Mouse (Mus musculus) limb, embryonic 10.5 days (tissue): ENCODE measurements around the gene Paox. TPM values are rescaled to one million over a fixed set of nuclear protein-coding genes. Genes with fewer than 3 reads are reported as not detected.

Experiments used
- DNase-seq: peaks from one replicate; pipeline ENCODE4 v3.0.0-alpha.2; 2017; ENCODE audit warnings: low spot score
- H3K27ac ChIP-seq: fragments of 300-500 bp; sonication (generic); 2 replicates; pipeline ENCODE4 v1.5.1; 2016; ENCODE audit warnings: mild to moderate bottlenecking
- H3K27me3 ChIP-seq: fragments of 300-500 bp; sonication (generic); 2 replicates; pipeline ENCODE4 v1.6.1; 2016; ENCODE audit warnings: low read depth, mild to moderate bottlenecking; ENCODE audit not compliant: poor library complexity, severe bottlenecking
- H3K36me3 ChIP-seq: fragments of 300-500 bp; sonication (generic); 2 replicates; pipeline ENCODE4 v1.6.1; 2016; ENCODE audit warnings: mild to moderate bottlenecking, moderate library complexity
- H3K4me1 ChIP-seq: fragments of 300-500 bp; sonication (generic); 2 replicates; pipeline ENCODE4 v1.6.1; 2016
- H3K4me3 ChIP-seq: fragments of 300-500 bp; sonication (generic); 2 replicates; pipeline ENCODE4 v1.5.1; 2016; ENCODE audit warnings: mild to moderate bottlenecking, moderate library complexity
- H3K9me3 ChIP-seq: fragments of 300-500 bp; sonication (generic); replicated peaks from 2 replicates; pipeline ENCODE4 v1.6.1; 2016; ENCODE audit warnings: mild to moderate bottlenecking
- WGBS: fragments of 180-500 bp; shearing (Covaris S2); methylation state at CpG from one replicate; pipeline ENCODE4 v1.1.7; 2016; 5-methylcytosine and 5-hydroxymethylcytosine counted together
- polyA plus RNA-seq: library from polyadenylated mRNA; unstranded; fragments of >200 nt; fragmentation: Nextera tagmentation; extraction: Ambion mirVana; gene quantifications from 2 replicates; pipeline ENCODE4 v1.2.1, GENCODE M21; 2016

Gene Paox
- 19.2 and 23.7 TPM in 2 replicates for polyA plus RNA-seq

DNA sequence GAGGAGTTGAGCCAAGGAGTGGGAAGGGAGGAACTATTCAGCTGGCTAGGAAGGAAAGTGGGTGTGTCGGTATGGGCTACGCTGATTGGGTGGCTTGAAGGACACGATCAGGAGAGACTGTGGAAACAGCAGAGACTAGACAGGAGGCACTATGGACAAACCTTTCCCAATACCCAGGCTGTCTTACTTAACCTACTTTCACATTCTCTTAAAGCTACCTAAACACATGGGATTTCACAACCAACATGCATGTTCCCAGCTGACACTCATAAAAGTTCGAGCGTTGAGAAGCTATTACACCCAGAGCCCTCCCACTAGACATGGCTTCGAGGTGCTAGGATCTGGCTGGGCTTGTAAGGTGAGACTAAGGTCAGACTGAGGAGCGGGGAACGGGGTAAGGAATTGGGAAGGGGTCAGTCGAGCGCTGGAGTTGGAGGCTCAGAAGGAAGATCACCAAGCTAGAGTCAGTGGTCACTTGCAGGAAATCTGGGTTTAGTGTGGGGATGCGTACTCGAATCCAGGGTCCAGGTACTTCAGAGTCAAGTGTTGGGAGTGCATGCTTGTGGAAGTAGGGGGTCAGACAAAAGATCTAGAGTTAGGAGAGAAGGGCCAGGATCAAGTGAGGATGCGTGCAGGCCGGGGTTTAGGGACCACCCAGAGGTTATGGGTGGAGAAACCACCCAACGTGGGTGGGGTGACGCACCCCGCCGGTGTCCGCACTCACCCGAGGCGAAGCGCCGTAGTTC is at the start of gene Paox:
Gene Paox (plus strand): TSS at position 217 of the 746 bp plus-strand sequence.
- 3% methylated on average over 23 of the region's 23 CpGs for WGBS
- H3K9me3 ChIP-seq: no peaks in the 10 kb centered on the region
- peak within 1 kb of the TSS; percentile 93 for H3K27ac ChIP-seq
- peaks cover 8% of the 10 kb centered on the region for H3K4me1 ChIP-seq
- peaks cover 23% of the 10 kb centered on the region for H3K36me3 ChIP-seq
- DNase-seq: peak; percentile 59
- H3K4me3 ChIP-seq: peak within 1 kb of the TSS; percentile 79
- no peaks in the 10 kb centered on the region for H3K27me3 ChIP-seq

DNA sequence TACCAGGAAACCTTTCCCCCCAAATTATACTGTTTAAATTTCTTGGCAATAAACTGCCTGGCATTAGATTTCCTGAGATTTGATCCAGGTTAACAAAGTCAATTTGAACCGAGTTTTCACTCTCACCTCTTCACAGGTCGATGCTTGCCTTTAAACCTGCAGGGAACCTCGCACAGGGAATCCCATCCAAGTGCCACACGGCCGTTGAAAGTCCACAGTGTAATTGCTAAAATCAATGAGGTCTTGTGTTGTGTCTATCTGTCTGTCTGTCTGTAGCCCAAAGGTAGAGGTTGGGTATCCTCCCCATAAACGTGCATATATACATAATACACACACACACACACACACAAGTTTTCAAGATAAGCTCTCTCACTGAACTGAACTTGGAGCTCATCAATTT is 48.2 kb upstream of the Paox start:
- peaks cover 11% of the 10 kb centered on the region for H3K4me1 ChIP-seq
- no peak for DNase-seq
- no peak overlapping the region for H3K27ac ChIP-seq
- H3K27me3 ChIP-seq: peaks cover 62% of the 10 kb centered on the region
- 74% methylated on average over 6 of the region's 6 CpGs for WGBS
- H3K9me3 ChIP-seq: no peaks in the 10 kb centered on the region
- H3K4me3 ChIP-seq: no peak overlapping the region
- H3K36me3 ChIP-seq: no peaks in the 10 kb centered on the region

DNA sequence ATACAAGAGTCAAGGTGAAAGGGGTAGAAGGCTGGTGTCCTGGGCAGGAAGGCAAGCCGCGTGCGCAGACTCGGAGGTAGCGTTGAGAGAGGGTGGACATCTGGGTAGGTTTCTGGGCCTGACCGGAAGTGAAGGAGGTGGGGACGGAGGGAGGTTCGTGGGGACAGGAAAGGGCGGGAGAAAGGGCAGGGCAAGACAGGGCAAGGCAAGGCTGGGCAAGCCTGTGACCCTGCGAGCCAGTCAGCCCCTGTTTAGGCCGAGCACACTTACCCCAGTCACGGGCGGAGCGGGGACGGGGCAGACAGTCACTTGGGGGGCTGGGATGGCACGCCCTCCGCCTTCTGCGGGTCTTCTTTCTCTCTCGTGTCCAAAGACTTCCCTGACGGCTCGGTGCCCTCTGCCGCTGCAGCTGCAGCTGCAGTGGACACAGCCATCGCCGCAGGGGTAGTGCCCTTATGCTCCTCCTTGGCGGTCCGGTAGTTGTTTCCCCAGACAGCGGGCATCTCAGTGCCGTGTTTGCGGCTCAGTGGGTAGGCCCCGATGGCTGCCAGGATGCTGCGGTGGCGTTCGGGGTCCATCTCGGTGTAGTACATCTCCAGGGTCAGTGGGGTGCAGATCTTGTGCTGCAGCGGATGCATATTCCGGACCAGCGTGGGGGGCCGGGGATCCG is 45.4 kb upstream of the Paox start:
- Histone ChIP-seq H3K27ac (peak overlapping the region; percentile 75), H3K36me3 (no peaks in the 10 kb centered on the region), H3K27me3 (peaks cover 44% of the 10 kb centered on the region), H3K4me1 (peaks cover 9% of the 10 kb centered on the region), H3K4me3 (peak overlapping the region; percentile 45), H3K9me3 (no peaks in the 10 kb centered on the region)
- DNase-seq: peak; percentile 49
- 34% methylated on average over 39 of the region's 39 CpGs for WGBS

- Histone ChIP-seq H3K36me3 (no peaks in the 10 kb centered on the region), H3K27me3 (peaks cover 51% of the 10 kb centered on the region)
- WGBS: 81% methylated on average over 6 of the region's 6 CpGs
These were observed 37.9 kb upstream of the Paox start for GRCm38 (mm10) chr7:140077698-140078097.

GRCm38 (mm10) chr7:140078711-140079110 is 36.9 kb upstream of the Paox start:
- no peaks in the 10 kb centered on the region for H3K9me3 ChIP-seq
- WGBS: 4% methylated on average over 5 of the region's 5 CpGs
- no peaks in the 10 kb centered on the region for H3K36me3 ChIP-seq
- peak; percentile 78 for DNase-seq
- H3K27me3 ChIP-seq: peaks cover 55% of the 10 kb centered on the region
- H3K4me3 ChIP-seq: no peak overlapping the region
- H3K4me1 ChIP-seq: peaks cover 24% of the 10 kb centered on the region
- H3K27ac ChIP-seq: no peak overlapping the region

More at GRCm38 (mm10) chr7:140077698-140078097, 37.9 kb upstream of the Paox start:
- no peak overlapping the region for H3K4me3 ChIP-seq
- peaks cover 24% of the 10 kb centered on the region for H3K4me1 ChIP-seq
- no peak overlapping the region for H3K27ac ChIP-seq
- DNase-seq: no peak
- no peaks in the 10 kb centered on the region for H3K9me3 ChIP-seq

- Histone ChIP-seq H3K27ac (peak overlapping the region; percentile 62), H3K36me3 (no peaks in the 10 kb centered on the region), H3K27me3 (peaks cover 51% of the 10 kb centered on the region), H3K4me1 (peaks cover 24% of the 10 kb centered on the region), H3K9me3 (no peaks in the 10 kb centered on the region), H3K4me3 (peak overlapping the region; percentile 44)
- WGBS: 6% methylated on average over 24 of the region's 24 CpGs
- DNase-seq: peak; percentile 86
These were observed 35.0 kb upstream of the Paox start for GRCm38 (mm10) chr7:140080503-140081156.

- Histone ChIP-seq H3K9me3 (no peaks in the 10 kb centered on the region), H3K27ac (no peak overlapping the region), H3K36me3 (no peaks in the 10 kb centered on the region), H3K27me3 (peaks cover 47% of the 10 kb centered on the region), H3K4me3 (peak overlapping the region; percentile 44; the same call in 1 of the 2 replicates), H3K4me1 (peaks cover 24% of the 10 kb centered on the region)
- DNase-seq: no peak
- WGBS: 24% methylated on average over 20 of the region's 20 CpGs
These were observed 34.0 kb upstream of the Paox start for GRCm38 (mm10) chr7:140081408-140082241.

GRCm38 (mm10) chr7:140082242-140082678 is 33.3 kb upstream of the Paox start, which contains the start of gene Caly:
Gene Caly (minus strand): TSS chr7:140082548.
- H3K9me3 ChIP-seq: no peaks in the 10 kb centered on the region
- H3K36me3 ChIP-seq: no peaks in the 10 kb centered on the region
- peak; percentile 78 for DNase-seq
- H3K4me3 ChIP-seq: peak within 1 kb of the TSS; percentile 44; the same call in 1 of the 2 replicates
- peaks cover 24% of the 10 kb centered on the region for H3K4me1 ChIP-seq
- WGBS: 8% methylated on average over 18 of the region's 18 CpGs
- peaks cover 47% of the 10 kb centered on the region for H3K27me3 ChIP-seq
- H3K27ac ChIP-seq: no peak within 1 kb of the TSS

- Histone ChIP-seq H3K4me1 (peaks cover 5% of the 10 kb centered on the region; the same call in 1 of the 2 replicates), H3K4me3 (no peak overlapping the region), H3K27ac (no peak overlapping the region), H3K36me3 (no peaks in the 10 kb centered on the region), H3K27me3 (no peaks in the 10 kb centered on the region), H3K9me3 (no peaks in the 10 kb centered on the region)
- WGBS: 82% methylated on average over 10 of the region's 10 CpGs
- DNase-seq: no peak
These were observed 25.0 kb upstream of the Paox start for GRCm38 (mm10) chr7:140090601-140091000.

GRCm38 (mm10) chr7:140092924-140093528 is 22.6 kb upstream of the Paox start, which contains the start of gene Prap1:
Gene Prap1 (plus strand): TSS chr7:140093395.
- Histone ChIP-seq H3K27ac (no peak within 1 kb of the TSS), H3K9me3 (no peaks in the 10 kb centered on the region), H3K4me1 (peaks cover 5% of the 10 kb centered on the region; the same call in 1 of the 2 replicates), H3K27me3 (0 out of 2 replicates have a peak, but pooled peaks cover 5% of the 10 kb centered on the region), H3K4me3 (no peak within 1 kb of the TSS), H3K36me3 (no peaks in the 10 kb centered on the region)
- DNase-seq: no peak
- WGBS: 66% methylated on average over 5 of the region's 5 CpGs

DNA sequence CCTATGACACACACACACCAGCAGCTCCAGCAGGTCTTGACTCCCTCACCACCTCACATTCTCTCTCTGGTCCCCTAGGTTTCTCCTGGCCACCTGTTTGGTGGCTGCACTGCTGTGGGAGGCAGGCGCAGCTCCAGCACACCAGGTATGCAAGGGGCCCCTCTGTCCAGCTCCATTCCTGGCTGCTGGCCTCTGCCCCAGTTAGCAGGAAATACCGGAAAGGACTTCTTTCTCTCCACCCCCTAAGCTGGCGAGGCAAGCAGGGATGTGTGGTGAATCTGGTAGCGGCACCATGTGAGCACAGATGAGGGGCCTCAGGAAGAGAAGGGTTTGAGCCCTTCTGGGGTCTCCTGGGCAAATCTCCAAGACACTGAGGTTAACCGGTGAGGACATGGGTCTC is 20.6 kb upstream of the Paox start:
- H3K36me3 ChIP-seq: no peaks in the 10 kb centered on the region
- H3K4me1 ChIP-seq: peaks cover 5% of the 10 kb centered on the region; the same call in 1 of the 2 replicates
- DNase-seq: no peak
- H3K27ac ChIP-seq: no peak overlapping the region
- WGBS: 65% methylated on average over 5 of the region's 5 CpGs
- H3K4me3 ChIP-seq: no peak overlapping the region
- H3K27me3 ChIP-seq: 0 out of 2 replicates have a peak, but pooled peaks cover 6% of the 10 kb centered on the region
- H3K9me3 ChIP-seq: no peaks in the 10 kb centered on the region
